Mouse (Mus musculus) liver, embryonic 18 days (tissue): Measurements from ENCODE around the gene Cpt1a. TPM values are rescaled to one million over a fixed set of nuclear protein-coding genes. Genes with fewer than 3 reads are reported as not detected.

Experiments used
- polyA plus RNA-seq: library from polyadenylated mRNA; depleted of rRNA; stranded (reverse); fragments of >200 nt; gene quantifications from 2 replicates; pipeline ENCODE4 v1.2.3, GENCODE M21; 2012; rRNA removed

The Cpt1a gene
- polyA plus RNA-seq: 38.0 and 40.9 TPM in 2 replicates

DNA sequence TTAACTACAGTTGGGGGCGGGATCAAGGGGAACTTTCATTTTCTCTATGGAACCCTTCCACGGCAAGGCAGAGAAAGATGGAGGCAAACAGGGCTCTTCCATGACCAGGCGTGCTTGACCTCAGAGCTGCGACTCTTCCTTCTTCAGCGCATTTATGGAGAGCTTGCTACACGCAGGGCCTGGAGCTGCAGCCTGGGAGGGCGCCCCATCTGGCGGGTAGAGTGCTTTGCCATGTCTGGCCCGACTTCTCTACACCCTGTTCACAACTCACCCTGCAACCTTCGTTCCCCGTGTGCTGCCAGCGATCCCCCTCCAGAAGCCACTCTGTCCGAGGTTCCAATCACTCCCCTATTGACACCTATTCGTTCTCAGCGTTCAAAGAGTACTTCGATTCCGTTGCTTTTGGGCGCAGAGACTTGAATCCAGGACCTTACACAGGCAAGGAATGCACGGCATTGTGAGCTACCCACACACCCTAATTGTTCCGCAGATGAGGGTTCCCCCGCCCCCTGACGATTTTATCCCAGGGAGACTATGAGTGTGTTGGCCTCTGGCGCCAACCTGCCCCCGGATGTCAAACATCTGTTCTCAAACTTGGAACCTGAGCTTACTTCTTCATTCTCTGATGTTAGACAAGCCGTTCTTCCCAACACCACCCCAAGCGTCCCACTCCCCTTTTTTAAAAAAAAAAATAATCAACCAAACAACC, at the start of gene Cpt1a:
Gene Cpt1a (plus strand): TSS at position 74 of the 709 bp plus-strand sequence.

DNA sequence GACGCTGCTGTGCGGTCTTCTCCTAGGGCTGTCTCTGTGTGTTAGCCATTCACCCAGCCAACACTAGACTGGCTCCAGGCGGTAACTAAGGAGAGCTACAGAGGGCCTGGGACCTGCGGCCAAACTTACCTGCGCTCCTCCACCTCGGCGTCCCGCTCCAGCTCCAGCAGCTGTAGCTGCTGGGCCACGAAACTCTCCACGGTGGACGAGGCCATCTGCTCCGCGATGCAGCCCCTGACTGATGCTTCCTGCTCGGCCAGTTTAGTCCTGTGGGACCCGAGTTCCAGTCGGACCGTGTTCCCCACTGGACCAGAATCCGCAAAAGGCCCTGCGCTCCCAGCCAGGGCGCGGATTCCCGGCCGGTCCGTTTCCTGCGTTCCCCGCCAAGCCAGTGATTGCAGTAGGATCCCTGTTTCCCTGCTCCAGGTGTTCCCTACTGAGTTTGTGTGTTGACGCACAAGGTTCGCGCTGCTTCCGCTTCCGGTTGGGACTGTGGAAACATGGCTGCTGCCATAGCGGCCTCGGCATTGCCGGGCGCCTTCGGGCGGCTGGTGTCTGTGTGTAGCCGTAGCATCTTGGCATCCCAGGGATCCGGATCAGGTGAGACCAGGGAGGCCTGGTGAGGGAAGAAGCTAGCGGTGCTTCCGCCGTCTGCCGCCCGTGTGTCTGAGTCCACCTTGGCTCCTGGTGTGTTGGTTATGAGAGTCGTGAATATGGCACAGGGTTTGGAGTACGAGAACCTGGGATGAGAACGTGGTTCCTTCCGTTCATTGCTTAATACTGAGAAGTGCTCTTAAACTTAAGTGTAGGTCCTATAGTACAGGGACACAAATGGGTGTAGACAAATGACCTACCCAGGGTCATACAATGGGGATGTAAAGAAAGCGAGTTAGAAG, 39.3 kb upstream of the Cpt1a start, which contains the start of the genes Mrpl21 and Ighmbp2:
Gene Mrpl21 (plus strand): TSS at position 330 of the 896 bp plus-strand sequence.
Gene Ighmbp2 (minus strand): TSS at position 446 of the 896 bp plus-strand sequence.

DNA sequence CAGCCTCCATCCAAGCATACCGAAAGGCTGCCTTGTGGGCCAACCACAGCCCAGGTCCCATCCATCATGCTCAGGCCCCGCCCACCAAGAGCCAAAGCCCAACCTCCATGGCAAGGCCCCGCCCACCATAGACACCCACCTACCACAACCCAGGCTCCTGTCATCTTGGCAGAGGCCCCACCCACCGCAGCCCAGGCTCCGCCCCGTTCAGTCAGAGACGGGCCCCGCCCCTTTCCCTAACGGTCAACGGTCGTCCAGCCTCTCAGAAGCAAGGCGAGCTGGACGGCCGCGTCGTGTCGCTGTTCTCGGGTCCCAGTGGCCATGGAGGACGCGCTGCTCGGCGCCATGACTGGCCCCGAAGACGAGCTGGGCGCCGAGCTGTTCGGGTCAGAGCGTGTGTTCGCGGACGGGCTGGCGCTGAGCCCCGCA, 66.5 kb downstream of the Cpt1a start, which contains the start of gene Tesmin:
Gene Tesmin (plus strand): TSS at position 229 of the 429 bp plus-strand sequence.

DNA sequence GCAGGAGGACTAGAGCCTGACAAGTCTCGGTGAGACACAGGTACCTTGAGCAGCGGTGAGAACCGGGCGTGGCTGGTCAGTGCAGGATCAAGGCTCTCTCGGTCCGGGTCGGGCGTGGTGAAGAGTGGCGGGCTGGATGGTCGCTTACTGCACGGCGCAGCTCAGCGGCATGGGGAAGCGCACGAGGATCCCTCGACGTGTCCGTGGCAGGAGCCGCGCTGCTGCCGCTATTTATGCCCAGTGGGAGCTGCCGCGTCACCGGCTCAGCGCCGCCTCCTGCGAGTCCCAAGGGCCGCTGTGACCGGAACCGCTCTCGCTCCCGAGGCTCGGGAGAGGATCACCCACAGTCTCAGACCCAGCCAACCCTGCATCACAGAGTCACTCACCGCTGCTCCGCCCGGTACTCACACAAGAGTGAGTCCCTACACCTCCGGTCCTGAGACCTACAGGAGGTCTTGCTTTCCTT, 92.2 kb downstream of the Cpt1a start, which contains the start of gene Gal:
Gene Gal (minus strand): TSS at position 277 of the 466 bp plus-strand sequence.

Other genes with a start within 250 kb of the Cpt1a start
- 26.6 and 27.0 TPM in 2 replicates for gene Mrpl21, start 39.4 kb upstream of the Cpt1a start, polyA plus RNA-seq
- gene Ighmbp2, start 39.3 kb upstream of the Cpt1a start, polyA plus RNA-seq: 1.5 and 1.7 TPM in 2 replicates
- 0.19 and 0.22 TPM in 2 replicates for gene Tesmin, start 66.5 kb downstream of the Cpt1a start, polyA plus RNA-seq
- gene Gal, start 92.2 kb downstream of the Cpt1a start, polyA plus RNA-seq: 0.06 and 0.14 TPM in 2 replicates